Mouse (Mus musculus) forebrain, embryonic 12.5 days (tissue): ENCODE results near the gene Gm9887. TPM values are rescaled to one million over a fixed set of nuclear protein-coding genes. Genes with fewer than 3 reads are reported as not detected.
"Not testable (repeated sequence)": the region's sequence is repeated elsewhere in the genome, so short reads cannot be mapped to it uniquely, and the experiment has no call there.

Experiments used
- ATAC-seq: fragments of 200-750 bp; cut with Nextera tagmentation; 2 replicates; pipeline ENCODE4 v1.8.0; 2017; ENCODE audit warnings: moderate TSS enrichment; ENCODE audit not compliant: low FRiP score
- H3K27ac ChIP-seq: fragments of 300-500 bp; sonication (generic); 2 replicates; pipeline ENCODE4 v1.5.1; 2016; ENCODE audit warnings: mild to moderate bottlenecking
- H3K27me3 ChIP-seq: fragments of 300-500 bp; sonication (generic); 2 replicates; pipeline ENCODE4 v1.6.1; 2016; ENCODE audit warnings: mild to moderate bottlenecking
- H3K36me3 ChIP-seq: fragments of 300-500 bp; sonication (generic); replicated peaks from 2 replicates; pipeline ENCODE4 v1.6.1; 2016; ENCODE audit warnings: mild to moderate bottlenecking
- H3K4me1 ChIP-seq: fragments of 300-500 bp; sonication (generic); 2 replicates; pipeline ENCODE4 v1.6.1; 2016
- H3K4me2 ChIP-seq: fragments of 300-500 bp; sonication (generic); 2 replicates; pipeline ENCODE4 v1.6.1; 2016; ENCODE audit warnings: mild to moderate bottlenecking, moderate library complexity
- H3K4me3 ChIP-seq: fragments of 300-500 bp; sonication (generic); replicated peaks from 2 replicates; pipeline ENCODE4 v1.5.1; 2016; ENCODE audit warnings: mild to moderate bottlenecking
- H3K9ac ChIP-seq: fragments of 300-500 bp; sonication (generic); 2 replicates; pipeline ENCODE4 v1.6.1; 2016; ENCODE audit warnings: mild to moderate bottlenecking
- H3K9me3 ChIP-seq: fragments of 300-500 bp; sonication (generic); 2 replicates; pipeline ENCODE4 v1.6.1; 2016
- WGBS: fragments of 180-500 bp; shearing (Covaris S2); methylation state at CpG from one replicate; pipeline ENCODE4 v1.1.7; 2016; 5-methylcytosine and 5-hydroxymethylcytosine counted together
- polyA plus RNA-seq: library from polyadenylated mRNA; unstranded; fragments of >200 nt; fragmentation: Nextera tagmentation; extraction: Ambion mirVana; gene quantifications from 2 replicates; pipeline ENCODE4 v1.2.1, GENCODE M21; 2016

Gm9887 gene
- polyA plus RNA-seq, 1 experiment from 2014 or later = 2.3 TPM

DNA sequence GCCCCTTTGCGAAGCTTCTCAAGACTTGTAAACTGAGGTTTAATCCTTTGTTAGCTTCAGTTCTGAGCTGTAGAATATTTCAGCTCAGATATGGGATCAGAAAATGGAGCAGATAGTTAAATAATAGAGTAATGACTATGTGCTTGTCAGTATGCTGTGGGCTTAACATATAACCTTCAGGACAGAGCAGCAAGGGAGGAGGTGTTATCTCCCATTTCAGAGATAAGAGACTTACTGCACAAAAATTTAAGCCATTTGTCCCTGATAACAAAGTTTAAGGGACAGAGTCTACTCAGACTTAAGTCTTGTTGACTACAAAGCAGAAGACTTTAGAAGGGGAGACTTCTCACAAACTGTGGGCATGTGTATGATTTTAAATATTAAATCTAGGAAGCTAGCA is 10.6 kb upstream of the Gm9887 start:
- Histone ChIP-seq H3K4me2 (no peak overlapping the region), H3K9me3 (no peaks in the 10 kb centered on the region), H3K9ac (no peak overlapping the region), H3K4me3 (no peak overlapping the region), H3K27me3 (no peaks in the 10 kb centered on the region), H3K27ac (no peak overlapping the region), H3K4me1 (no peaks in the 10 kb centered on the region), H3K36me3 (peaks cover 3% of the 10 kb centered on the region; the same call in 1 of the 2 replicates)
- no peak for ATAC-seq
- 94% methylated on average over 1 of the region's 1 CpGs for WGBS

GRCm38 (mm10) chr12:69378558-69379454 is 6.5 kb upstream of the Gm9887 start:
- no peak overlapping the region for H3K9ac ChIP-seq
- H3K4me2 ChIP-seq = no peak overlapping the region
- H3K4me3 ChIP-seq = no peak overlapping the region
- no peaks in the 10 kb centered on the region for H3K27me3 ChIP-seq
- no peaks in the 10 kb centered on the region for H3K9me3 ChIP-seq
- no peak for ATAC-seq
- no peak overlapping the region for H3K27ac ChIP-seq
- WGBS = 95% methylated on average over 11 of the region's 11 CpGs
- peaks cover 10% of the 10 kb centered on the region for H3K4me1 ChIP-seq
- H3K36me3 ChIP-seq = peaks cover 4% of the 10 kb centered on the region

GRCm38 (mm10) chr12:69377636-69378035 is 5.4 kb upstream of the Gm9887 start:
- not testable (repeated sequence) for H3K4me3 ChIP-seq, ATAC-seq, H3K36me3 ChIP-seq, H3K9me3 ChIP-seq, H3K27me3 ChIP-seq, H3K4me2 ChIP-seq, H3K27ac ChIP-seq, H3K9ac ChIP-seq
- H3K4me1 ChIP-seq = peaks cover 19% of the 10 kb centered on the region
- 92% methylated on average over 6 of the region's 6 CpGs for WGBS

DNA sequence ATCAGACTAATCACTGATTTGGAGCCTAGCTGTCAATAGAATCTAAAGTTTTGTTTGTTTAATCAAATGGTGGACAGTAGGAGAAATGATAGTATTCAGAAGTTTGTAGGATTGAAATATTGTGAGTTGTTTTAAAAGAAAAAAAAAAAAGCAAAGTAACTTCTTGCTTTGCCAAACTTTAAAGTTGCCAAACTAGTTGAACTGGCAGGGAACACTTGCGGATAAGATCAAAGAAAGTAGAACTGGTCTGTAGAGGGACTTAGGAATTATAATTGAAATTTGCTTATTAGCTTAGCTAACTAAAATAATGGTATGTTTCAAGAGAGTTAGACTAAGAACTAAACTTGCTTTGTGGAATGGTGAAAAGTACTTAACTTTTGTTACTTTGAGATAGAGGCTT is 4.9 kb upstream of the Gm9887 start:
- no peak overlapping the region for H3K4me2 ChIP-seq
- no peak for ATAC-seq
- WGBS = 95% methylated on average over 1 of the region's 1 CpGs
- no peaks in the 10 kb centered on the region for H3K27me3 ChIP-seq
- no peak overlapping the region for H3K4me3 ChIP-seq
- H3K27ac ChIP-seq = no peak overlapping the region
- no peaks in the 10 kb centered on the region for H3K9me3 ChIP-seq
- peaks cover 6% of the 10 kb centered on the region for H3K36me3 ChIP-seq
- no peak overlapping the region for H3K9ac ChIP-seq
- peaks cover 19% of the 10 kb centered on the region for H3K4me1 ChIP-seq

GRCm38 (mm10) chr12:69376132-69376531 is 3.9 kb upstream of the Gm9887 start:
- Histone ChIP-seq H3K27ac (no peak overlapping the region), H3K36me3 (peaks cover 6% of the 10 kb centered on the region), H3K4me1 (peaks cover 19% of the 10 kb centered on the region), H3K9ac (no peak overlapping the region), H3K27me3 (no peaks in the 10 kb centered on the region), H3K4me3 (no peak overlapping the region), H3K9me3 (no peaks in the 10 kb centered on the region), H3K4me2 (no peak overlapping the region)
- WGBS = 93% methylated on average over 2 of the region's 2 CpGs
- no peak for ATAC-seq

DNA sequence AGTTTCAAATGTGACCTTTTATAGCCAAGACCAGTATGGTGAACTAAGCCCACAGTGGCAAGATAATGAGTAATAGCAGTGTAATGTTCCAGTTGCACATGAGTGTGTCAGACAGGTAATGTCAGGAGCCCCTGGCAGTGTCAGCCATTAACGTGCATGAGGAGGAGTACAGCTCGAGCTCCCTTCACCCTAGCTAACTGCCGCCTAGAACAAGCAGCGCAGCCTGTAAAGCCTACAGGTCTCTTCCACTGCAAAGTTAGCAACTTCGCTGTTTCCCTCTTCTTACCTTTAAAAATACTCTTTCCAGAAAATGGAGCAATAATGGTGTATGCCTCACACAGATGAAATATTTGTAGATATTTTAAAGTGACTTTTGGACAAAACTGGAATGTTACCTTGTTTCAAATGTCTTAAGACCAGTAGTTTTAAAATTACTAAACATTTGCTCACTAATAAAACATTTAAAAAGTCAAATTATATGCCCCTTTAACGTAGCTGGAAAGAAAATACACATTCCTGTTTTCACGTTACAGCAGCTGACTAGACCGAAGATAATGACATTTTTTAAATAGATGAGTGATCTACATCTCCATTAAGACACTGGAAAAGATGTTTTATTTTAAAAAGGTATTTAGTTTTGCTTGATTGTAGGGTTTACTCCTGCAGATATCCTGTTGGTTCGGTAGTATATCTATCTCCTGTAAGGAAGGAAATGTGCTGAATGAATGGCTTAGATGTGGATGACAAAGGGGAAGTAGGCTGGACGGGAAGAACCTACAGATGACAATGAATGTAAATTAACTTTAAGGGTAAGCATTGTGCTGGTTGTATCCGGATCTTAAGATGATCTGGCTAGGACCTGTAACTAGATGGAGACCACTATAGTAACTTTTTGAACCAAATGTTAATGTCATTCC is 1.9 kb upstream of the Gm9887 start:
- H3K4me2 ChIP-seq = peak overlapping the region; percentile 93
- peak overlapping the region; percentile 97 for H3K9ac ChIP-seq
- no peak for ATAC-seq
- H3K36me3 ChIP-seq = peaks cover 6% of the 10 kb centered on the region
- peaks cover 22% of the 10 kb centered on the region for H3K4me1 ChIP-seq
- H3K27ac ChIP-seq = no peak overlapping the region
- no peaks in the 10 kb centered on the region for H3K27me3 ChIP-seq
- H3K9me3 ChIP-seq = no peaks in the 10 kb centered on the region
- peak overlapping the region; percentile 84 for H3K4me3 ChIP-seq
- WGBS = 49% methylated on average over 11 of the region's 11 CpGs

DNA sequence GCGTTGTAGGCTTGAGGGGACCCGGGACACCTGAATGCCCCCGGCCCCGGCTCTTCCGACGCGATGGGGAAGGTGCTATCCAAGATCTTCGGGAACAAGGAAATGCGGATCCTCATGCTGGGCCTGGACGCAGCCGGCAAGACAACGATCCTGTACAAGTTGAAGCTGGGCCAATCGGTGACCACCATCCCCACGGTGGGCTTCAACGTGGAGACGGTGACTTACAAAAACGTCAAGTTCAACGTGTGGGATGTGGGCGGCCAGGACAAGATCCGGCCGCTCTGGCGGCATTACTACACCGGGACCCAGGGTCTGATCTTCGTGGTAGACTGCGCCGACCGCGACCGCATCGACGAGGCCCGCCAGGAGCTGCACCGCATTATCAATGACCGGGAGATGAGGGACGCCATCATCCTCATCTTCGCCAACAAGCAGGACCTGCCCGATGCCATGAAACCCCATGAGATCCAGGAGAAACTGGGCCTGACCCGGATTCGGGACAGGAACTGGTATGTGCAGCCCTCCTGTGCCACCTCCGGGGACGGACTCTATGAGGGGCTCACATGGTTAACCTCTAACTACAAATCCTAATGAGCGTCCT is 573 bp upstream of the Gm9887 start:
- Histone ChIP-seq H3K4me1 (peaks cover 22% of the 10 kb centered on the region), H3K9me3 (no peaks in the 10 kb centered on the region), H3K27me3 (no peaks in the 10 kb centered on the region), H3K36me3 (peaks cover 3% of the 10 kb centered on the region; the same call in 1 of the 2 replicates), H3K4me3 (peak overlapping the region; percentile 84), H3K4me2 (peak overlapping the region; percentile 93), H3K27ac (peak overlapping the region; percentile 90), H3K9ac (peak overlapping the region; percentile 97)
- ATAC-seq = peak; percentile 10
- under 1% methylated on average over 42 of the region's 42 CpGs for WGBS

- WGBS = under 1% methylated on average over 24 of the region's 24 CpGs
- Histone ChIP-seq H3K27me3 (no peaks in the 10 kb centered on the region), H3K4me2 (peak overlapping the region; percentile 93), H3K4me3 (peak overlapping the region; percentile 84), H3K9me3 (no peaks in the 10 kb centered on the region), H3K9ac (peak overlapping the region; percentile 97), H3K27ac (peak overlapping the region; percentile 90), H3K4me1 (peaks cover 22% of the 10 kb centered on the region), H3K36me3 (peaks cover 3% of the 10 kb centered on the region; the same call in 1 of the 2 replicates)
- ATAC-seq = no peak; the same call in 1 of the 2 replicates
Observed at GRCm38 (mm10) chr12:69371421-69371853, 821 bp downstream of the Gm9887 start.

GRCm38 (mm10) chr12:69370936-69371335 is 1.3 kb downstream of the Gm9887 start:
- no peak for ATAC-seq
- H3K4me1 ChIP-seq = peaks cover 19% of the 10 kb centered on the region
- peak overlapping the region; percentile 97 for H3K9ac ChIP-seq
- H3K9me3 ChIP-seq = no peaks in the 10 kb centered on the region
- H3K36me3 ChIP-seq = peaks cover 3% of the 10 kb centered on the region; the same call in 1 of the 2 replicates
- H3K27ac ChIP-seq = peak overlapping the region; percentile 90
- no peaks in the 10 kb centered on the region for H3K27me3 ChIP-seq
- 17% methylated on average over 7 of the region's 7 CpGs for WGBS
- peak overlapping the region; percentile 84 for H3K4me3 ChIP-seq
- peak overlapping the region; percentile 93 for H3K4me2 ChIP-seq

DNA sequence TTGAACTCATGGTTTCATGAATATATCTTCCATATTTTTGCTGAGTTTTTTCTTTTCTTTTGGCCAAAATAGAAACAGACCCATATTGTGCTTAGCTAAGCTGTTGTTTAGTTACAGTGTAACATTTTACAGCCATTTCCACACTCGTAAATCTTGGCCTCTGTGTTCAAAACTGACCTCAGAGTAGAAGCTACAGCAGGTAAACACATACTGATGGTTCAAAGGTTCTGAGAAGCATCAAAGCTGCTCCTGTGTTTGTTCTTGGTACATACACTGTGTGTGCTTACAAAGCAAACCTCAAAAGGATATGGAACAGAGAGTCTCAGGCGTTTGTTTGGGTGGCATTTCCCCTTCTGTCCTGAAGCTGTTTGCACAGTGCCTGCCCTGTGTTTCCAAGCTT is 4.7 kb downstream of the Gm9887 start:
- no peak overlapping the region for H3K27ac ChIP-seq
- H3K4me1 ChIP-seq = peaks cover 13% of the 10 kb centered on the region; the same call in 1 of the 2 replicates
- H3K9me3 ChIP-seq = no peaks in the 10 kb centered on the region
- no peaks in the 10 kb centered on the region for H3K36me3 ChIP-seq
- H3K4me3 ChIP-seq = no peak overlapping the region
- no peak overlapping the region for H3K4me2 ChIP-seq
- ATAC-seq = no peak
- WGBS = 78% methylated on average over 2 of the region's 2 CpGs
- no peaks in the 10 kb centered on the region for H3K27me3 ChIP-seq
- H3K9ac ChIP-seq = no peak overlapping the region

DNA sequence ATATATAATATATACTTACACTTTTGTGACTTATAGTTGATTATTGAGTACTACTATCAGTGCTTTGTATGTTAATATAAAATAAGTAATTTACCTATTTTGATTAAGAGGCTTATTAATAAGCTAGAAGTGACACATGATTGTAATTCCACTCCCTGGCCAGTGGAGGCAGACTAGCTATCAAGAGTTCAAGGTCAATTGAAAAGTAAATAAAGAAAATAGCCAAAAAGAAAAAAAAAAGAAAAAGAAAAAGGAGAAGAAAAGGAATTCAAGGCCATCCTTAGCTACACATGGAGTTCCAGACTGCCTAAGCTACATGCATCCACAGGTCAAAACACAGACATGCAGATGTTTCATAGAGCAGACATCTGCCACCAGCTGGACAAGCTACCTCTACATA is 5.8 kb downstream of the Gm9887 start:
- H3K9ac ChIP-seq = no peak overlapping the region
- no peak for ATAC-seq
- H3K27ac ChIP-seq = no peak overlapping the region
- no peaks in the 10 kb centered on the region for H3K27me3 ChIP-seq
- no peaks in the 10 kb centered on the region for H3K36me3 ChIP-seq
- H3K4me3 ChIP-seq = no peak overlapping the region
- no peaks in the 10 kb centered on the region for H3K9me3 ChIP-seq
- H3K4me1 ChIP-seq = peaks cover 22% of the 10 kb centered on the region; the same call in 1 of the 2 replicates
- H3K4me2 ChIP-seq = no peak overlapping the region

- H3K27me3 ChIP-seq = no peaks in the 10 kb centered on the region
- H3K36me3 ChIP-seq = no peaks in the 10 kb centered on the region
- ATAC-seq = no peak
- WGBS = 79% methylated on average over 7 of the region's 7 CpGs
- H3K9me3 ChIP-seq = no peaks in the 10 kb centered on the region
- H3K4me3 ChIP-seq = no peak overlapping the region
- no peak overlapping the region for H3K27ac ChIP-seq
- H3K4me2 ChIP-seq = no peak overlapping the region
- no peak overlapping the region for H3K9ac ChIP-seq
- peaks cover 20% of the 10 kb centered on the region; the same call in 1 of the 2 replicates for H3K4me1 ChIP-seq
Observed at GRCm38 (mm10) chr12:69365757-69366156, 6.5 kb downstream of the Gm9887 start.
